Mouse (Mus musculus): ENCODE data around the gene Fbxw24. TPM values are rescaled to one million over a fixed set of nuclear protein-coding genes. Genes with fewer than 3 reads are reported as not detected.
"Not testable (repeated sequence)": the region's sequence is repeated elsewhere in the genome, so short reads cannot be mapped to it uniquely, and the experiment has no call there.

Fbxw24 gene
- polyA plus RNA-seq (2015; fragmentation: Nextera tagmentation; extraction: Ambion mirVana) = 0.32 and 0.44 TPM in 2 replicates

DNA sequence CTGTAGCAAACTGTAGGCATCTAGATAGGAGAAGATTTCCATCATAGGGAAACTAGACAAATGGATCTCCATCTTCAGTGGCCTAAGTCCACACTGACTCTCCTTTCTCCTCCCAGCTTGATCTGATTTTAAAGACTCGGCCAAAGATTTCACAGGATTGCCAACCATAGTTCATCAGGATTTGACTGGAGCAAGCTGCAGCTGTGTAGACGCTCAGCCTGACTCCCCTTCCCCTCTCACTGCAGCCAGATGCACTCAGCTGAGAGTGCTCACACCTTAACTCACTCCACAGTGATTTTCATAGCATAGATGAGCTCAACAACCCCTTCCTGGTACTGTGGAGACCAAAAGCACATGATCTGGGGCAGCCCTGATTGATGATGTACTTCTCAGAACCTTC is at the start of gene Fbxw24:
Gene Fbxw24, minus strand, starts transcription at position 101 of the 400 bp plus-strand sequence.
- WGBS = 88% methylated on average over 2 of the region's 2 CpGs
- not testable (repeated sequence) for H3K36me3 ChIP-seq; ATAC-seq (replicated peaks; ENCODE audit: low FRiP score); H3K9me3 ChIP-seq (replicated peaks); H3K27me3 ChIP-seq; H3K4me2 ChIP-seq; H3K4me1 ChIP-seq; H3K27ac ChIP-seq; H3K4me3 ChIP-seq (replicated peaks); H3K9ac ChIP-seq

DNA sequence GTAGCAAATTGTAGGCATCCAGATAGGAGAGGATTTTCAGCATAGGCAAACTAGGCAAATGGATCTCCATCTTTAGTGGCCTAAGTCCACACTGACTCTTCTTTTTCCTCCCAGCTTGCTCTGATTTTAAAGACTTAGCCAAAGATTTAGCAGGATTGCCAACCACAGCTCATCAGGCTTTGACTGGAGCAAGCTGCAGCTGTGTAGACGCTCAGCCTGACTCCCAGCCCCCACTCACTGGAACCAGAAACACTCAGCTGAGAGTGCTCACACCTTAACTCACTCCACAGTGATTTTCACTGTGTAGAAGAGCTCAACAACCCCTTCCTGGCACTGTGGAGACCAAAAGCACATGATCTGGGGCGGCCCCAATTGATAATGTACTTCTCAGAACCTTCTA is 38.7 kb upstream of the Fbxw24 start, which contains the start of gene Fbxw25:
Gene Fbxw25, minus strand, starts transcription at position 101 of the 400 bp plus-strand sequence.
- 82% methylated on average over 2 of the region's 2 CpGs for WGBS
- H3K27ac ChIP-seq; H3K4me2 ChIP-seq; H3K9me3 ChIP-seq (replicated peaks); ATAC-seq (replicated peaks; ENCODE audit: low FRiP score); H3K9ac ChIP-seq; H3K36me3 ChIP-seq; H3K4me1 ChIP-seq; H3K27me3 ChIP-seq; H3K4me3 ChIP-seq (replicated peaks): not testable (repeated sequence)

DNA sequence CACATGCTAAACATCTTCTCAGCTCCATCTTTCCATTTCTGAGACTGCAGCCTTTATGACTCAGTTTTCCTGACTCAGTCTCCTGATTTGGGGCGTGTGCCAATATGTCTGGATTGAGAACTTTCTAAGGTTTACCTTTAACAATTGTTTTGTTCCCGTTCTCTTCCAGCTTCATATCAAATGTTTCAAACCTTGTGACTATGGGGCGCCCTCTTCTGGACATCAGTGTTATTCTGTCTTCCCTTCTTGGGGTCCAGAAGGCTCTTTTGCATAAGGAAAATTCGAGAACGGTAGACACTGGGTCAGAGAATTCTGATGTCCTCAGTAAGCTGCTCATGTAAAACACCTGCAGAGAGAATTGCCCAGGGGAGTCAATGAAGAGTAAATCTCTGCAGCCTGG is 19.0 kb downstream of the Fbxw24 start:
- not testable (repeated sequence) for H3K36me3 ChIP-seq; H3K4me3 ChIP-seq (replicated peaks); H3K27me3 ChIP-seq; H3K9me3 ChIP-seq (replicated peaks); ATAC-seq (replicated peaks; ENCODE audit: low FRiP score); H3K9ac ChIP-seq; H3K27ac ChIP-seq; H3K4me2 ChIP-seq; H3K4me1 ChIP-seq
- WGBS = 36% methylated on average over 5 of the region's 5 CpGs

DNA sequence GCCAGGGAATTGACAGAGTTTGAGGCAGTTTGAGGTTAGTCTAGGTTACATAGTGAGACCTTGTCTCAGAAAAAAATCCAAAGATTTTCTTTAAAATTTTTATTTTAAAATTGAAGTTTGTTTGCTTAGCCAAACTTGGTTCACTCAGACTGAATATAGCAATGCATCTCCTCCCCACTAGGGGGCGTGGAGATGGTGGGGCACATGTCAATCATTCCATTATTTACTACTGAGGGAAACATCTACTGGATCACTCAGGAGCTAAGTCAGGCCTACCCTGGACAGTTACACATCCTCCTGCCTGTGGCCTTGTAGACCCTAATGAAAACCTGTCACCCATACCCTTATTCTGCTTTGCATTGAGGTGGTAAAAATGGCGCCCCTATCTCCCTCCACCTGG is 23.7 kb downstream of the Fbxw24 start:
- not testable (repeated sequence) for H3K4me2 ChIP-seq; H3K4me3 ChIP-seq (replicated peaks); H3K9ac ChIP-seq; H3K36me3 ChIP-seq; H3K4me1 ChIP-seq; ATAC-seq (replicated peaks; ENCODE audit: low FRiP score); H3K27ac ChIP-seq; H3K9me3 ChIP-seq (replicated peaks); H3K27me3 ChIP-seq
- WGBS = 65% methylated on average over 2 of the region's 2 CpGs

DNA sequence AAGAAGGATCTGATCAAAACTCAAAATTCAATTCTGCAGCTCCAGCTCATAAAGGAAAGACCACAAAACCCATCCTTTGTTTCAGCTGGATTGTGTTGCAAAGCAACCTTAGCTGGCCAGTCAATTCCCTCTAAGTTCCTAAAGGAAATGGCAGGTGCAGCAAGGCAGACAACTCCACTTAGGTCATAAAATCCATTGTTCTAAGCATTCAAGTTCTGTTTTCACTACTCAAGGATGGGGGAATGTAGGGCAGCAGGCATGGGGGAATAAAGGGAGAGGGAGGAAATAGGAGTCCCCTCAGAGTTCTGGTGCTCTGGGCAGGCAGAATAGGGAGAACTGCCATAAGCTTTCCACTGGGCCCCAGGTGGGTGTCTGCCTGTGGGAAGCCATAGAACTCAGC is 28.6 kb downstream of the Fbxw24 start:
- no peak overlapping the region for H3K27ac ChIP-seq
- no peak overlapping the region for H3K9ac ChIP-seq
- H3K27me3 ChIP-seq = no peaks in the 10 kb centered on the region
- no peak overlapping the region for H3K4me3 ChIP-seq (replicated peaks)
- no peaks in the 10 kb centered on the region for H3K4me1 ChIP-seq
- no peak for ATAC-seq (replicated peaks; ENCODE audit: low FRiP score)
- no peak overlapping the region for H3K4me2 ChIP-seq
- H3K9me3 ChIP-seq (replicated peaks) = no peaks in the 10 kb centered on the region; the same call in none of the 2 replicates
- H3K36me3 ChIP-seq = no peaks in the 10 kb centered on the region

DNA sequence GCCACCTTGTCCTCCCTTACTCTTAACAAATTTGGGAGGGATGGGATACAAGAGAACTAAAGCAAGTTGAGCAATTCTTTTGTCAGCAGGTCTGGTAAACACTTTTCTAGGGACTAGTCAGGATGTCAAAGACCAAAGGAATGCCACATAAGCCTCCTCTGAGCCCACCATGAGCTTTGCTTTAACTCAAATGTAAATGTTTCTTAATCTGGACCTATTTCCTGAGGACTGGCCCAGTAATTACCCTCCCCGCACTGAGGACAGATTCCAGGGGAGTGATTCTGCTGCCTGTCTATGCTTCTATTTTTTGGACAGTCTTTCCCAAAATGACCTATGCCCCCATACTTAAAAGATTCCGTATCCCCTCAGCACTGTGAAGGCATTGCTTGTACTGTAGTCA is 31.0 kb downstream of the Fbxw24 start:
- Histone ChIP-seq H3K9me3 (replicated peaks) (no peaks in the 10 kb centered on the region; the same call in none of the 2 replicates), H3K4me3 (replicated peaks) (no peak overlapping the region), H3K27me3 (no peaks in the 10 kb centered on the region), H3K4me1 (no peaks in the 10 kb centered on the region), H3K4me2 (no peak overlapping the region), H3K36me3 (no peaks in the 10 kb centered on the region), H3K9ac (no peak overlapping the region), H3K27ac (no peak overlapping the region)
- 84% methylated on average over 2 of the region's 2 CpGs for WGBS
- no peak for ATAC-seq (replicated peaks; ENCODE audit: low FRiP score)

DNA sequence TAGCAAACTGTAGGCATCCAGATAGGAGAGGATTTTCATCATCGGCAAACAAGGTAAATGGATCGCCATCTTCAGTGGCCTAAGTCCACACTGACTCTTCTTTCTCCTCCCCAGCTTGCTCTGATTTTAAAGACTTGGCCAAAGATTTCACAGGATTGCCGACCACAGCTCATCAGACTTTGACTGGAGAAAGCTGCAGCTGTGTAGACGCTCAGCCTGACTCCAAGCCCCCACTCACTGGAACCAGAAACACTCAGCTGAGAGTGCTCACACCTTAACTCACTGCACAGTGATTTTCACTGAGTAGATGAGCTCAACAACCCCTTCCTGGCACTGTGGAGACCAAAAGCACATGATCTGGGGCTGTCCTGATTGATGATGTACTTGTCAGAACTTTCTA is 57.7 kb downstream of the Fbxw24 start, which contains the start of gene Fbxw15:
Gene Fbxw15, minus strand, starts transcription at position 101 of the 400 bp plus-strand sequence.
- not testable (repeated sequence) for H3K4me2 ChIP-seq; H3K36me3 ChIP-seq; H3K4me1 ChIP-seq; ATAC-seq (replicated peaks; ENCODE audit: low FRiP score); H3K9ac ChIP-seq; H3K4me3 ChIP-seq (replicated peaks); H3K27ac ChIP-seq; H3K9me3 ChIP-seq (replicated peaks); H3K27me3 ChIP-seq
- WGBS = 93% methylated on average over 4 of the region's 4 CpGs

DNA sequence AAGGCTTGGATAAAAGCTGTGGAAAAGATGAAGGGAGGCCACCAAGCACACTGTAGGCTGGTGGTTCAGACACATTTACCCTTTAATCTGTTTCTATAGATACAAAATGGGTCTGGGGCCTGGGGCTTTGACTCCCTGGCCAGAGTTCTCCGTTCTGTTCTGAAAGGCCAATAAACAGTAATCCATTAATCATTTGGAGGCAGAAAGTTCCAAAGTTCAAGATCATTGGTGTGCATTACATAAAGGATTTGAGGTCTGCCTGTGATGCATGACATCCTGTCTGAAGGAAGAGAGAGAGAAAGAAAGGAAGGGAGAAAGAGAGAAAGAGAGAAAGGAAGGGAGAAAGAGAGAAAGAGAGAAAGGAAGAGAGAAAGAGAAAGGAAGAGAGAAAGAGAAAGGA is 60.3 kb downstream of the Fbxw24 start:
- H3K36me3 ChIP-seq = no peaks in the 10 kb centered on the region
- WGBS = 21% methylated on average over 1 of the region's 1 CpGs

DNA sequence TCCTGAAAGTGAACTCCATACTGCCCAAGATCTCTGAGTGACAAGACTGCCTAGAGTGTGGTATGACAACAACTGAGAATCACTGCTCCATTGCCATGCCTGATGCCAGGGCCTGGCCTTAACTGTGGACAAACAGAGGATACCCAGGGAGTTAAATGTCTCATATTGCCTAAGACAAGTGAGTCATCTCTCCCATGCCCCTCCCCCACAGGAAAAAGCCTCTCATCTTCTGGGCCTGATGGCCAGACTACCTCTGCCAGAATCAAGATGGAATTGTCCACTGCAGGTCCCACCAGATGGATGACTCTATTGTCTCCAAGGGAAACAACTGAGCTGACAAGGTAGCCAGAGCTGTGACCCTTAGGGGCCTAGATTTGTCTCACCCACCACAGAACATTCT is 63.8 kb downstream of the Fbxw24 start:
- not testable (repeated sequence) for H3K4me3 ChIP-seq (replicated peaks); ATAC-seq (replicated peaks; ENCODE audit: low FRiP score); H3K9me3 ChIP-seq (replicated peaks); H3K9ac ChIP-seq; H3K4me1 ChIP-seq; H3K27me3 ChIP-seq; H3K27ac ChIP-seq; H3K4me2 ChIP-seq; H3K36me3 ChIP-seq

More for the DNA sequence above, 60.3 kb downstream of the Fbxw24 start:
- H3K4me3 ChIP-seq (replicated peaks) = no peak overlapping the region
- no peaks in the 10 kb centered on the region for H3K9me3 ChIP-seq (replicated peaks)
- no peak overlapping the region for H3K9ac ChIP-seq
- no peaks in the 10 kb centered on the region for H3K4me1 ChIP-seq
- no peak for ATAC-seq (replicated peaks; ENCODE audit: low FRiP score)
- H3K27me3 ChIP-seq = no peaks in the 10 kb centered on the region
- no peak overlapping the region for H3K4me2 ChIP-seq
- no peak overlapping the region for H3K27ac ChIP-seq

DNA sequence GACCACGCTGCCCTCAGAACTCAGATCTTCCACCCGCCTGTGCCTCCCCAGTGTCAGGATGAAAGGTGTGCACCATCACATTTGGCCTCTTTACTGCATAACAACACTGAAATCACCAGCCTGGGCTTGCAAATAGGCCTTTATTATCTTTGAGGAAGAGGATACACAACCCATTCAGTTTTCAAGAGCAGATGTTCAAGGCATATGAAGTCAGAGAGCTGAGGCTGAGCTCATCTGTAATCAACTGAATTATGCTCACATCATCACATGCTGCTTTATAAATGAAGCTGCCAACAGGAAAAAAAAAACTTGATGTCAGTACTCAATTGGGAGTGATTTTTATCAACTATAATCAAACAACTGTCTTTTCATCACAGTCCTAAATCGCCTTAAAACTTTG is 73.4 kb downstream of the Fbxw24 start:
- H3K9me3 ChIP-seq (replicated peaks) = no peaks in the 10 kb centered on the region
- no peak overlapping the region for H3K4me2 ChIP-seq
- no peaks in the 10 kb centered on the region for H3K27me3 ChIP-seq
- no peak for ATAC-seq (replicated peaks; ENCODE audit: low FRiP score)
- WGBS = 63% methylated on average over 3 of the region's 3 CpGs
- no peaks in the 10 kb centered on the region for H3K36me3 ChIP-seq
- no peak overlapping the region for H3K4me3 ChIP-seq (replicated peaks)
- H3K9ac ChIP-seq = no peak overlapping the region
- no peak overlapping the region for H3K27ac ChIP-seq
- no peaks in the 10 kb centered on the region for H3K4me1 ChIP-seq

Other genes starting within 250 kb of the Fbxw24 start
- not detected in 2 replicates for gene Fbxw22, start 221.8 kb downstream of the Fbxw24 start, polyA plus RNA-seq (2015; fragmentation: Nextera tagmentation; extraction: Ambion mirVana)
- not detected in 2 replicates for gene Fbxw16, start 176.9 kb downstream of the Fbxw24 start, polyA plus RNA-seq (2015; fragmentation: Nextera tagmentation; extraction: Ambion mirVana)
- gene Fbxw19, start 130.2 kb downstream of the Fbxw24 start, polyA plus RNA-seq (2015; fragmentation: Nextera tagmentation; extraction: Ambion mirVana) = not detected in 2 replicates
- 0.93 and 0.96 TPM in 2 replicates for gene Fbxw15, start 57.8 kb downstream of the Fbxw24 start, polyA plus RNA-seq (2015; fragmentation: Nextera tagmentation; extraction: Ambion mirVana)
- 0.10 and 0.21 TPM in 2 replicates for gene Fbxw25, start 38.6 kb upstream of the Fbxw24 start, polyA plus RNA-seq (2015; fragmentation: Nextera tagmentation; extraction: Ambion mirVana)
- gene Fbxw18, start 76.6 kb upstream of the Fbxw24 start, polyA plus RNA-seq (2015; fragmentation: Nextera tagmentation; extraction: Ambion mirVana) = 0.10 TPM in 1 of 2 replicates, not detected in the other
- not detected in 2 replicates for gene Fbxw26, start 120.0 kb upstream of the Fbxw24 start, polyA plus RNA-seq (2015; fragmentation: Nextera tagmentation; extraction: Ambion mirVana)
- not detected in 2 replicates for gene Fbxw27, start 164.6 kb upstream of the Fbxw24 start, polyA plus RNA-seq (2015; fragmentation: Nextera tagmentation; extraction: Ambion mirVana)
- gene Spink8, start 186.2 kb upstream of the Fbxw24 start, polyA plus RNA-seq (2015; fragmentation: Nextera tagmentation; extraction: Ambion mirVana) = 14.2 and 14.3 TPM in 2 replicates
- gene Nme6, start 206.7 kb upstream of the Fbxw24 start, polyA plus RNA-seq (2015; fragmentation: Nextera tagmentation; extraction: Ambion mirVana) = 70.2 and 78.4 TPM in 2 replicates
- 3.1 and 4.5 TPM in 2 replicates for gene Camp, start 223.6 kb upstream of the Fbxw24 start, polyA plus RNA-seq (2015; fragmentation: Nextera tagmentation; extraction: Ambion mirVana)
- 26.3 and 29.5 TPM in 2 replicates for gene Cdc25a, start 249.5 kb upstream of the Fbxw24 start, polyA plus RNA-seq (2015; fragmentation: Nextera tagmentation; extraction: Ambion mirVana)